Mouse (Mus musculus) adrenal gland, adult 8-10 months (tissue): Measurements from ENCODE around the gene Adarb1. TPM values are rescaled to one million over a fixed set of nuclear protein-coding genes. Genes with fewer than 3 reads are reported as not detected.
"Not testable (repeated sequence)": the region's sequence is repeated elsewhere in the genome, so short reads cannot be mapped to it uniquely, and the experiment has no call there.

Experiments used
- DNase-seq: peaks from one replicate; pipeline ENCODE4 v3.0.0; 2022
- total RNA-seq, 4 experiments: library from RNA; stranded (reverse); gene quantifications; 2 replicates each; pipeline ENCODE4 v1.2.4; 2022

Gene Adarb1
- total RNA-seq, 4 experiments from 2014 or later: 17.2 to 74.1 (median 37.1) TPM

DNA sequence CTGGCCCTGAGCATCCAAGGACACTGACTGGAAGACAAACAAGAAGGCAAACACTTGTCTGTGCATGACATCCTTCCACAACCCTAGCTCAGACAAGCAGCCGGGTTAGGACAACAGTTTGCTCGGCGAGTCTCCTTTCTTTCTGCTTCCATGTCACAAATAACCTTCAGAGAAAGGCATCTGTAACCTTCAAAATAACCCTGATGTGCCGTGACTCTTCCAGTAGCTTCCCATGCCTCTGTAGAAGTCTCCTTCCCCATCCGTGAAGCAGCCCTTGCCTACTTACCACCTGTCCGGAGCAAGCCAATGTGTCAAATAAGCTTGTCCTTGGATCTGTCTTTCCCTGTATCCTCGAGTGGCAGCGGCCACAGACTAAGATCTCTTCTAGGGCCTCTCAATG lies 112.3 kb downstream of the Adarb1 start:
- no peak for DNase-seq

DNA sequence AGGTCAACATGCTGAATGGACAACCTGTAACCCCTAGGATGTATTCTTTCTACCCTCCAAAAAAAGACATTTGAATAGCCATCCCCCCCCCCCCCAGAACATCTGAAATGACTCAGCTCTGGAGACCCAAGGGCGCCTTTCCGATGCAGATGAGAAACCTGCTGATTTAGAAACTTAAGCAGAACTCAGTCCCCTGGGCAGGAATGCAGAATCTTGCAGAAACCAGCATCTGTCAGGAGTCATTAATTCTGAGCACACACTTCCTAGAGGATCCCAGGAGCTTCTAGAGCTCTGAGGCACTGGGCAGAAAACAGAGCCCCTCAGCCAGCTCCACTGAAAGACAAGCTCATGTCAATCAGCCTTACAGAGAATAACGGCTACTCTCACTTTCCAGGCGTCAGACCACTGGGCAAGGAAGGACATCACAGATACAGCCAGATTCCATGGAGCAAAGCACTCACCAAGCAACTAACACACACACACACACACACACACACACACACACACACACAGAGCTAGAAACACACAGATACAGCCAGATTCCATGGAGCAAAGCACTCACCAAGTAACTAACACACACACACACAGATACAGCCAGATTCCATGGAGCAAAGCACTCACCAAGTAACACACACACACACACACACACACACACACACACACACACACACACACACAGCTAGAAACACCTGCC lies 113.1 kb downstream of the Adarb1 start:
- no peak for DNase-seq

DNA sequence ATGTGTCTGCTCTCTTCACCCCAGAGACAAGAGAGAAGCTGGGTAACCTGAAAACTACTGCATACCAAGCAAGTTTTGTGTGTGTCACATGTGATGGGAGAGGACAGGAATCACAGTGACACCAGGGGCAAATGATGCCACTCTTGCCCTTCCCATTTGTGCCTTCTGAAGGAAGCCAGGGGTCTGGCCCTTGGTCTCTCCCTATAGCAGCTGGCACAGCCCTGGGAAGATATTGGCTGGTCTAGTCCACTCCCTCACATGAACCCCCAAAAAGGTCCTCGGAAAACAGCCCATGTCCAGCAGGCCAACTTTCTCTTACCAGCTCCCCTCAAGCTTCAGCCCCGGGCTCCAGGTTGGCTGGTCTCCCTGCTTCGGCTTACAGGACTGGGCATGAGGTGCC lies 113.7 kb downstream of the Adarb1 start:
- DNase-seq: no peak

DNA sequence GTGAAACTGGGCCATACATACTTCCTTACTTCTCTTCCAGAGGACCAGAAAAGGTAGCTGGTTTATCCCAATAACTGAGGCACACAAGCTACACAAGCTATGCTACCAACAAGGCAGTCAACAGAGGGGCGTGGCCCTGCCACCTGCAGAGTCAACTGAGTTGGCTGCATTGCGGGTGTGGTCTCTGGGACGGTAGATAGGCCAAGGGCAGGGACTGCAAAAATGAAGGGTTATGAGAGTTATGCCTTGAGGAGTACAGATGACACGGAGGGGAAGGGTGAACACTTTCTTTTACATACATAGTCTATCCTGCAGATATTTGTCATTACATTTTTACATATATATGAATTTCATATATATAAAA lies 117.2 kb downstream of the Adarb1 start:
- no peak for DNase-seq

DNA sequence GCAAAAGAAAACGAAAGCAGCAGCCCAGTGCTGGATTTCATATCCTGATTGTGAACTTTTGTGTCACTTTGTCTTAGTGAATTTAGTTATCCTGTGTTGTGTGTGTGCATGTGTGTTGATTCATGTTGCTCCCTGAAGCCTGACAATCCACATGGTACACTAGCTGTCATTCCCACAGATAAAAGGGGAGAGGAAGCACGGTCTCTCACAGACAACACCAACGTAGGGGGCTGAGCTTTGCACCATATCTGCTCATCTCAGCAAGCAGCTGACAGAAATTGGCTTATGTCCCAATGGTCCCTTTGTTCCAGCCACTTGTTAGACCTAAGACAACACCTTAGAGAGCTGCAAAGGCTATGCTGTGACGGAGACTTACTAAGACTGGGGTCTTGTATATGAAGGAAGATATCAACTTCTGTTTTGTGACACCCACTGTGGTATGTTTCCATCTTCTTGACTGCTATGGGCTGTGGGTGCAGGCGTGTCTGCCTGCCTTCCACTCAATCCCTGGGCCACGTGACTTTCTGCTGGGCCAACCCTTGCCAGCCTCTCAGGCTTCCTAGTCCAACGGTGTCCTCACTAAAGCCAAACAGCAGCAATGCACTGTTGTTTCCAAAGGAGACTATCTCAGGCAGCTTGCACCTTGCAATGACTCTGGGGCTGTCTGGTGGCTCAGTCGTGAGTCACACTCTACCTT lies 117.7 kb downstream of the Adarb1 start:
- DNase-seq: no peak

DNA sequence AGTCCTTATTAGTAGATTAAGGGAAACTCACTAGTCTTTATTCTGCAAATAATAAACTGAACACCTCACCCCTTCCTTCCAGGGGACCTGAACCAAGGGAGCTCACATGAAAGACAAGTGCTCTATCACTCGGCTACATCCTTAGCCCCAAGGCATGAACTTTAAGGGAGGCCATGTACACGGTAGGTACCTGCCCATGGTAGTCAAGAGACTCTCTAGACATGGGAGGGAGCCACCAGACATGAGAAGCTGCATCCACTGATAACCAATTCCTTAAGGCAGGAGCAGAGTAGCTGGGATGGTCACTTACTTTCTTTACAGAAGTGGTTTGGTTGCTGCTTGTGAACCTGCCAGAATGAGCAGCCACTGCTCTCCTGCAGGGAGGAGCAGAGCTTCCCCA lies 118.9 kb downstream of the Adarb1 start:
- no peak for DNase-seq

DNA sequence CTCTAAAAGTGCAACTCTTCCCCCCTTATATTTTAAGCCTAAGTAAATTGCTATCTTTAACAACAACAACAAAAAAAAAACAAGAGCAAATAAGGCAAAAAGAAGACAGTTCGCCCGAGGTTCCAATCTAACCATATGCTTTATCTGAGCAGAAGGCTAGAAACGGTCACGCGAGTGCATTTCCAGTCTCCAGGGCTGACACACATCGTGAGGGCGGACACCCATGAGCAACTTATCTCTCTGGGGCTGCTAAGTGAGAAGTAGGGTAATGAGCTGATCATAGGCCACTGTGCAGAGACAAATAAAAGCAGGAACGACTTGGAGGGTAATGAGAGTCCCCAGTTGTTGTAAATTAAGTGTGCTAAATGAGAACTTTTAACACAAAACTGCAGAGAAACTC lies 119.4 kb downstream of the Adarb1 start:
- DNase-seq: no peak

DNA sequence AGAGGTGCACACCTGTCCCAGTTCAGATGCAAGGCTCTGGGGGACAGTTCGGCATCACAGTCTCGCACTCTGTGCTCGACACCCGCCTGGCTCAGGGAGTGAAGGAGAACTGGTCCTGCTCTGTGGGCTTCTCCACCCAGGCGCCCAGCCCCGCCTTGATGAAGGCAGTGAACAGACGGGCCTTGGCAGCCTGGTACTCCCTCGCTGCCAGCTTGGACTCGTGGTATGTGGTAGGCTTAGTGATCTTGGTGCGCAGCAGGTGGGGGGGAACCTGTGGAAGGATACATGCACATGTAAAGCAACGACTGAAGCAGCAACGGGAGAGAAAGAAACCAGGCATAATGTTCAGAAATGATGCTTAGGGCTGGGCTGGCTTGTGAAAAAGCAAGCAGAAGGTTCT lies 123.4 kb downstream of the Adarb1 start:
- DNase-seq: no peak

DNA sequence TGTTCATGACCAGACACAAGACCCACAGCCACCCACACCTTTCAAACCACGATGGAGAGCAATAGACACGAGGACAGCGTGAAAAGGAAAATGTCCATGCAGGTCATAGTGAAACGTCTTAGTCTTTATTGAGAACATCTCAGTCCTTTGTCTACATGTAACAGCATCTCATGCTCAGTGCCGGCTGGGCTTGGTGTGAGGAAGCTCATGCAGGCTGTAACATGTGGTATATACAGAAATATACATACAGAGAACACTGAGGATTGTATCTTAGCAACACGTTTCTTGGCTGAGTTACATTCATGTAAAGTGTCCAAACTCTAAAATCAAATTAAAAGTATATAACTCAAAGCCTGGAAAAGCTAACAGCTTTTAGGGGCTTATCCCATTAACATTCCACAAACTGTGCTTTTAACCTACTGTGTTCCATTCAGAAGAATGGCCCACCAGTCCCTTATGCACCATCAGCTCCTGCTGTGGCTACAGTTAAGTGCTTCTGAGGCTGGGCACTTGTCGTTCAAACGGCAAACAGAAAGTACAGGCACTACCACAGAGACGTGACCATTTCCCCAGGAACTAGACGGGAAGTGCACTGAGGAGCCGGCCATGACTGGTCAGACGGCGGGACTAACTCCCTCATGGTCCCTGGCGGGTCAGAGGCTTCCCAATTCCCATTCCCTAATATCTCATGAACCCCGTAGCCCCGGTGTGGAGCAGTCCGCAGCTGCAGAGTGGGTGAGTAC lies 127.3 kb downstream of the Adarb1 start:
- no peak for DNase-seq

DNA sequence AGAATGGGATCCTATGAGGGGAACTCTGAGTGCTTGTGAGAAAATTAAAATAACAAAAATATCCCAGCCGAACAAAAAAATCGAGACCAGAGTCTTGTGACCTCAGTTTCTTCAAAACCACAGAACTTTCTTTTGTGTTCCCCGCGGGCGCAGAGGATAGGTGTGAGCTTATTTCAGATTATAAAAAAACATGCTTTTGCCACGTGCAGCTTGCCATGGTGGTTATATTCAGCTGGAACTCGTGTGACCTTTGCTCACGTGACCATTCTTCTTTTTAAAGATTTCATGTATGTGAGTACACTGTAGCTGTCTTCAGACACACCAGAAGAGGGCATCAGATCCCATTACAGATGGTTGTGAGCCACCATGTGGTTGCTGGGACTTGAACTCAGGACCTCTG lies 128.5 kb downstream of the Adarb1 start:
- DNase-seq: no peak

DNA sequence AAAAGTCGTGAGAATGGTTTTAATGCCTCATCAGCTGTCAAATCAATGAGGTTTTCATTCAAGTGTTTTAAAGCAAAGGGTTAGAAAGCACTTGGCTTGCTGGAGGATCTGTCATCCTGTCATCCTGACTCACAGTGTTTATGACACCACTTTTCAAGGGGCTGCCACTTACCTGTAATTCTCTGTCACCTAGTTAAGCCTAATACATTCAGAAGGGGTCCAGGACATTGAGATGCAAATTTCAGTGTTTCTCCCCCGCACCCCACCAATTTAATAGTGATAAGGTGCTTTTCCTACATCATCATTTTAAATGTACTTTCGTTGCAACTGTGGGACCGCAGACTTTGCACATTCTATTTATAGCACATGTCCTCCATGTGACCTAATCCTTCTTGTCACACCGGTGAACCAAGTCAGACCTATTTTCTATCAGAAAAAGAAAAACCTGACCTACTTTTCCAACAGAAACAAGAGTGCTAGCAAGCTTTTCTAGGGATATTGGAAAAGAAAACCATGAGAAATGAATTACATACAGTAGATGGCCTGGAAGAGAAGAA lies 129.4 kb downstream of the Adarb1 start:
- no peak for DNase-seq

DNA sequence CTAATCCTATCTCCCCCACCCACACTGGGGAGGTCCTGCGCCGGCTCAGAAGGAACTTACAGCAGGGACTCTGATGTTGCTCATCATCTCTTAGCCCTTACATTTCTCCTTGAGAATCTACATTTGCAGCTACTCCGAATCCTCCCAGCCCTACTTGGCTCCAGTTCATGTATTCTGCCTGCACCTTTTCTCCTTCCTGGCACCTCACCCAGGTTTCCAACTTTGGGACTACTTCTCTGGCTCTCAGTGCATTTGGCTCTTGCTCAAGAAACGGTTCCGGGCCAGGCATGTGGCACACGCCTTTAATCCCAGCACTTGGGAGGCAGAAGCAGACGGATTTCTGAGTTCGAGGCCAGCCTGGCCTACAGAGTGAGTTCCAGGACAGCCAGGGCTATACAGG lies 130.4 kb downstream of the Adarb1 start:
- DNase-seq: no peak

DNA sequence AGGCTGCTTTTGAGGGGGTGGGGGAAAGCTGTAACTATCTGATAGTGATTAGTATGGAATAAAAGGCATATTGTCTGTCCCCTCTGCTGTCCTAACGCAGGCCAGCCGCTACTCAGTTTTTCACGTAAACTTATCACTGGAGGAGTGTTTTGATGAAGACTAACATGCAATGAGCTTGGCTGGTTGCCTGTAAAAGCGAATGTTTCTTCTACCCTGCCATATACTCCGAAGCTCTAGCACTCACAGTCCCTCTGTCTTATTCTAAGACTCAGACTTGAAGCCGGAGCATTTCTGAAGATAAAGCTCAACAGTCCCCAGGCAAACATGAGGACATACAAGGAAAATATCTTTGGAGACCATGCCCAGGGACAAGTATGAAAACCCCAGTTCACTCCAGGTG lies 133.2 kb downstream of the Adarb1 start:
- no peak for DNase-seq

DNA sequence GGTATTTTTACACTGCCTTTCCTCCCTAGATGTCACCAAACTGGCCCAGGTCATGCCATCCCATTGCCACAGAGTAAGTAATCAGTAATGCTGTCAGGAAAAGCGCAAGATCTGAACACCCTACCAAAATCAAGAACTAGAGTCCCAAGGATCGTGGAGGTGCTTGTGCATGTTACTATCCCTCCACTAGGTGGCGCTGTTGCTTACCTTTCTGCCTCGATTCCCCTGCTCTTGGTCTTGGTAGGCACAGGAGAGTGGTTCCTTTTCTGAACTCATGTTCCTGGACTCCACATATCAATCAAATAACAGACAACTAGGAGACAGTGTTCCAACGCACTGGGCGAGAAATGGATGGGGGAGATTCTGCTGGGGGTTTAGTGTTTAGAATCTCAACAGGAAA lies 135.2 kb downstream of the Adarb1 start:
- DNase-seq: no peak

DNA sequence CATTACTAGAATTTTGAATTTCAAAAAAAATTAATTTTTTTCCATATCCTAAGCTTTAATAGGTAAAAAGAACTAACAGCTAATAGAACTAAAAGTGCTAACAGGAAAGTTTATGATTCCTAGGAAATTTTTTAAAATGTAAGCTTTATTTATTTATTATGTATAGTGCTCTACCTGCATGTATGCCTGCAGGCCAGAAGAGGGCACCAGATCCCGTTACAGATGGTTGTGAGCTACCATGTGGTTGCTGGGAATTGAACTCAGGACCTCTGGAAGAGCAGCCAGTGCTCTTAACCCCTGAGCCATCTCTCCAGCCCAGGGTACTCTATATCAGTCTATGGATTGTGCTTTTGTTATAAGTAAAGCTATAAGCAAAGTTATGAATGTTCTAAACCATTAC lies 136.0 kb downstream of the Adarb1 start:
- DNase-seq: not testable (repeated sequence)

DNA sequence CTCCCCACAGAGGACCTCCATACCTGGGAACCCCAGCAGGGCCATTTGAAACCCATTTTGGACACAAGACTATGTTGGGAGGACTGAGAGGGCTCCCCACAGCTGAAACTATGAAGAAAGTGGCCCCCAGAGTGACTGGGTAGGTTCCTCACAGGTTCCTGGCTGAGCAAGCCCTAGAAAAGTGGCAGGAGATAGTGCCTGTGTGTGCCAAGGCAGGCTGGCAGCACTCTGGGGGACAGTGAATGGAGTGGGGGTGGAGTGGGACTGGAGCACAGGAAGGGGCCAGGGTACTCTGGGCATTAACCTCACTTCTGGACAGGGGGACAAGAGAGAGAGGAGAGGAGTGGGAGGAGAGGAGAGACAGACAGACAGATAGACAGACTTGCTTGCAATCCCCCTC lies 144.3 kb downstream of the Adarb1 start:
- no peak for DNase-seq

DNA sequence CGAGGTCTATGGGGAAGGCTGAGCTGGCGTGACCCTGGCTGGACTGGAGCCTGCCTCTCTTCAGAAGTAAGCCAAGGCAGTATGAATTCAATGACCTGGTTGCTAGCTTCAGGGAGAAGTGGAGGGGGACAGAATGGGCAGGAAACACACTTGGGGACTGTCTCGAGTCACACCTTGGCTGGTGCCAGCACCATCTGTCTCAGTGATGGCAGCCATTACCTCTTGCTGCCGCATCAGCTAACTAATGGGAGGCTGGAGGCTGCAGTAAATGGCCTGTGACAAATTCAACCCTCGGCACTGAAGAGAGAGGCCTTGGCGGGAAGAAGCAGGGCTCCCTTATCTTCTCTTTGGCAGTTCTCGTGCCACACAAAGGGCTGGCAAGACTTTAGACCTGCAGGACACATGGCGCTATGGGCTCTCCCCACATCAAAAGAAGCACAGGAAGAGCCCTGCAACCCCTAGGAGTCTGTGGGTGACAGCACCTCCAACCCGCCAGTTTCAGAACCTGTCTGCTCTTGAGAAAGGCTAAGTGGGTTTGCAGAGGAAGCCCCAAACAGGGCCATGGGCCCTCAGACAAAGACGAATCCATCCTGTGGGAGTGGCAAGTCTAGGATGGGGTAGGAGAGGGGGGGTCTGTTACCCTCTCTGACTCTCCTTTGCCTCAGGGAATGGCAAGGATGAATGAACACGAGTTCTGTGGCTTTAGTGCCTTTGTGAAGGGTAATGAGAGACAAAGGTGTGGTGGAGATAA lies 144.9 kb downstream of the Adarb1 start:
- DNase-seq: no peak

DNA sequence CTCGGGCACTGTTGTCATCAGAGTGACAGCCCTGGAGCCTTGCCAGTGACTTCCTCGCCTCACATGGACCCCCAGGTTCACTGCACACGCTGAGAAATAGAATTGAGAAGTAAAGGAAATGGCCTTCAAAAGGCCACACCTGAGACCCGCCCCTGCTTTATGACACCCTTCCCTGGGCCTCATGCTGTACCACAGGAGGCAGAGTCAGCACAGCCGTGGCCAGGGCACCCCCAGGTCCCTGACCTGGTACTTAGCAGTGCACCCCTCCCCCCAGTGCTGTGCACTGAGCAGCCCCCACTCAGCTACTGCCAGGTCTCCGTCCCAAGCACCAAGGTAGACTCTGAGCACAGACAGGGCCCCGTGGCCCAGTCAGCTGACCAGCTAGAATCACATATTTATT lies 148.9 kb downstream of the Adarb1 start:
- DNase-seq: no peak

DNA sequence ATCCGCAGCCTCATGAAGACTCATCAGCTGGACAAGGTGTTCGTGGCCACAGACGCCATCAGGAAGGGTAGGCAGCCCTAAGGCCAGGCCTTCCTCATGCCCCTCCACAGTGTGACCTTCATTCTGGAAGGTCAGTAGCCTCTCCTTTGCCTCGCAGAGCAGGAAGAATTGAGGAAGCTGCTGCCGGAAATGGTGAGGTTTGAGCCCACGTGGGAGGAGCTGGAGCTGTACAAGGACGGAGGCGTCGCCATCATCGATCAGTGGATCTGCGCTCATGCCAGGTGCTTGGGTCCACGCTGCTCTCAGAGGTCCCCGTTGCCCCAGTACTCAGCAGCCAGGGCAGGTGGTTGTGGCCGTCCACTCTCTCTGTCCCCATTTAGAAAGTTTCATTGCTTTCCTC lies 151.0 kb downstream of the Adarb1 start:
- no peak for DNase-seq

DNA sequence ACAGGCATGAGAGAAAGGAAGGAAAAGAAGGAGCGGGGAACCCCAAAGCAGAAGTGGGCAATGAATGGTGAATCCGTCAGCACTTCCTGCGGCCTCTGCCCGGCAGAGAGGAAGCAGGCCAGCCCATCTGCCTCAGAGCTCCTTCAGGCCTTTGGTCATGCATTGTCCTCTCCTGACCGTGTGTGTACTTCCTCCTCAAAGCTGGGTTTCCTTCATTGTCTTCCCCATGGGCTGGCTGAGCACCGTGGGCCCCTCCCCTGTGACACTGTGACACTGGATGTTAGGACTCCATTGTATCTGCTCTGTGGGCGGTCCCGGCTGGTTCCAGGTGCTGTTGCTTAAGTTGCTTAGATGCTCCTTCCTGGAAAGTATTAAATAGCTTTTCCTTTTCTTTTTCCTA lies 151.8 kb downstream of the Adarb1 start:
- no peak for DNase-seq

DNA sequence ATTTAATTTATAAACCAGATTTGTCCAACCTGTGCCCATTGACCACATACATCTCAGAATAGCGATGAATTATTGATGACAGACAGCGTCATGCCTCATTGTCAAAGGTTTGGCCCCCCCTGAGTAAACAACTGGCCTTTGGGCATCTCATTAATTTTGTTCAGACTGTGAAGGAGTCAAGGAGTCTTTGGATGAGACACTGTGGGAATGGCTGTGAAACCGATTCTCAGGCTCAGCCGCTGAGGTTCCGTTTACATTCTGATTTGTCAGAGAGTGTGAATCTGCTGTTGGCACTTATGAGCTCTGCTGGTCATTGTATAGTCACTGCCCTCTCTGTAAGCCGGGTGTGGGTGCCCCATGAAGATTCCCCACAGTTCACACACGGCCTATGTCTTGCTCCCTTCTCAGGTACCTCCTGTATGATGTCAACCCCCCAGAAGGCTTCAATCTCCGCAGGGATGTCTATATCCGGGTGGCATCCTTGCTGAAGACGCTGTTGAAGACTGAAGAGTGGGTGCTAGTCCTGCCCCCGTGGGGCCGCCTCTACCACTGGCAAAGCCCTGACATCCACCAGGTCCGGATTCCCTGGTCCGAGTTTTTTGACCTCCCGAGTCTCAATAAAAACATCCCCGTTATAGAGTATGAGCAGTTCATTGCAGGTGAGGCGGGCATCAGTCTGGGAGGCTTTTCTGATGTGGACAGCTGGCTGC lies 157.7 kb downstream of the Adarb1 start:
- no peak for DNase-seq
